Mouse (Mus musculus) embryonic stem cell, embryonic (primary cell): Measurements from ENCODE around the gene Mypop.

Experiments used
- CTCF ChIA-PET, 4 experiments: fragments of 300-600 bp in 2 of 4; fragments of 350-600 bp in 2 of 4; sonication (Branson Sonifier 250); formaldehyde crosslinking; loops; one replicate each; lab custom pipeline; 2022; ENCODE audit warnings: inconsistent platforms in 2 of 4; lab: Charles Lee
- POLR2A ChIA-PET, 4 experiments: fragments of 300-600 bp in 2 of 4; fragments of 350-600 bp in 2 of 4; sonication (Branson Sonifier 250); formaldehyde crosslinking; loops; one replicate each; lab custom pipeline; 2022; ENCODE audit warnings: antibody characterized with exemption in 4 of 4, inconsistent platforms in 1 of 4; lab: Charles Lee

Mypop gene

GRCm38 (mm10) chr7:18990601-18991295 is at the start of gene Mypop:
Gene Mypop (plus strand): TSS chr7:18991245.
- POLR2A ChIA-PET = interaction anchor here (0.6 to 5.1 kb wide), 24 partner anchors 10 to 173 kb away, joined by 3 to 63 read pairs (median 4); partner anchors contain the start of genes Ccdc61 (in 1 of the 4), Foxa3 (in 1 of the 4) and Irf2bp1 (in 1 of the 4)
- CTCF ChIA-PET = interaction anchor here (0.6 to 2.0 kb wide), 15 partner anchors 8 to 598 kb away, joined by 3 to 13 read pairs (median 4); partner anchors contain the start of genes Ccdc61 (in 1 of the 4), Foxa3 (in 1 of the 4), Irf2bp1 (in 1 of the 4) and Rsph6a (in 1 of the 4)

DNA sequence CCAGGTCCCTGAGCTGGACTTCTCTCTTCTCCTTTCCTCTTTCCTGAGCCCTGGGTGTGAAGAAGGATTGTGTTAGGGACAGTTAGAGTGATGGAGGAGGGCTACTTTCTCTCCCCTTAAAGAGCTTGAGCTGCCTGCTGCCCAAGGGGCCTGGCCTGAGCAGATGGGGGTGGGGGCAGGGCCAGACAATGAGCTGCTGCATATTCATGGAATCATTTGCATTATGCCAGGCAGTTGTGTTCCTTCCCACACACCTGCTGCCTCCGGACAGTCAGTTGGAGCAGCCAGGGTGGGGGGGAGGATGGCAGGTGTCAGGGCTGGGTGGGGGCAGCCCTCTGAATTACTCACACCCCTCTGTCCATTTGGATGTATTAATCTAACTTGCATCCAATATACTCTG is 48.7 kb upstream of the Mypop start:
- ChIA-PET CTCF (interaction anchor here in 2 of 4 experiments (0.5 to 1.4 kb wide), 7 partner anchors 17 to 126 kb away, joined by 3 to 5 read pairs (median 4); partner anchors contain the start of genes Nova2 (in 1 of the 2) and Rsph6a (in 1 of the 2)), POLR2A (interaction anchor here in 2 of 4 experiments (0.5 to 1.5 kb wide), 4 partner anchors 15 to 507 kb away, joined by 3 to 5 read pairs (median 4); partner anchors contain the start of genes Ccdc61 (in 1 of the 2) and Nova2 (in 1 of the 2))

- POLR2A ChIA-PET = interaction anchor here in 2 of 4 experiments (0.5 to 1.2 kb wide), 5 partner anchors 14 to 1940 kb away, joined by 3 to 4 read pairs (median 3); partner anchors contain the start of gene Ccdc61 (in 1 of the 2)
- CTCF ChIA-PET = interaction anchor here in 3 of 4 experiments (0.6 to 1.4 kb wide), 6 partner anchors 26 to 169 kb away, joined by 3 to 5 read pairs (median 4); partner anchors contain the start of gene Rsph6a (in 1 of the 3)
Observed at GRCm38 (mm10) chr7:18942815-18943214, 48.2 kb upstream of the Mypop start.

GRCm38 (mm10) chr7:18948151-18948550 is 42.9 kb upstream of the Mypop start:
- CTCF ChIA-PET = interaction anchor here in 2 of 4 experiments (0.5 to 1.1 kb wide), 7 partner anchors 13 to 385 kb away, joined by 3 to 4 read pairs (median 3); no protein-coding TSS in a partner anchor
- POLR2A ChIA-PET = interaction anchor here in 2 of 4 experiments (0.6 to 1.2 kb wide), 5 partner anchors 9 to 660 kb away, joined by 3 to 4 read pairs (median 3); partner anchors contain the start of gene Nova2 (in 1 of the 2)

GRCm38 (mm10) chr7:18949781-18950522 is 41.1 kb upstream of the Mypop start:
- CTCF ChIA-PET = interaction anchor here in 3 of 4 experiments (0.5 to 0.8 kb wide), 4 partner anchors 27 to 139 kb away, joined by 3 to 4 read pairs (median 3); no protein-coding TSS in a partner anchor
- POLR2A ChIA-PET = interaction anchor here in 3 of 4 experiments (0.5 to 1.9 kb wide), 4 partner anchors 8 to 125 kb away, joined by 3 to 7 read pairs (median 4); no protein-coding TSS in a partner anchor

- ChIA-PET POLR2A (interaction anchor here in 2 of 4 experiments (0.6 to 1.9 kb wide), 5 partner anchors 9 to 169 kb away, joined by 3 to 7 read pairs (median 4); partner anchors contain the start of gene Fbxo46 (in 1 of the 2)), CTCF (interaction anchor here in 2 of 4 experiments (0.7 to 0.8 kb wide), 3 partner anchors 59 to 138 kb away, joined by 3 read pairs; no protein-coding TSS in a partner anchor)
Observed at GRCm38 (mm10) chr7:18950523-18951315, 40.3 kb upstream of the Mypop start.

GRCm38 (mm10) chr7:18951397-18951796 is 39.6 kb upstream of the Mypop start:
- ChIA-PET CTCF (interaction anchor here in 1 of 4 experiments (0.7 kb wide), 1 partner anchor 60 kb away, joined by 3 read pairs; no protein-coding TSS in a partner anchor), POLR2A (interaction anchor here in 1 of 4 experiments (0.6 to 1.9 kb wide), 4 partner anchors 9 to 169 kb away, joined by 3 to 7 read pairs (median 4); partner anchors contain the start of gene Fbxo46)

GRCm38 (mm10) chr7:18957569-18958383 is 33.3 kb upstream of the Mypop start:
- CTCF ChIA-PET = interaction anchor here in 3 of 4 experiments (0.5 to 1.5 kb wide), 9 partner anchors 13 to 690 kb away, joined by 3 to 4 read pairs (median 3); partner anchors contain the start of gene Nova2 (in 2 of the 3)
- POLR2A ChIA-PET = interaction anchor here in 3 of 4 experiments (0.5 to 2.2 kb wide), 11 partner anchors 9 to 659 kb away, joined by 3 to 10 read pairs (median 3); partner anchors contain the start of gene Nova2 (in 2 of the 3)

GRCm38 (mm10) chr7:18958384-18958766 is 32.7 kb upstream of the Mypop start:
- POLR2A ChIA-PET = interaction anchor here in 2 of 4 experiments (0.6 to 1.6 kb wide), 6 partner anchors 25 to 134 kb away, joined by 3 to 5 read pairs (median 3); partner anchors contain the start of gene Nova2 (in 1 of the 2)
- CTCF ChIA-PET = interaction anchor here in 3 of 4 experiments (0.5 to 1.0 kb wide), 6 partner anchors 12 to 67 kb away, joined by 3 to 4 read pairs (median 3); partner anchors contain the start of gene Nova2 (in 1 of the 3)

DNA sequence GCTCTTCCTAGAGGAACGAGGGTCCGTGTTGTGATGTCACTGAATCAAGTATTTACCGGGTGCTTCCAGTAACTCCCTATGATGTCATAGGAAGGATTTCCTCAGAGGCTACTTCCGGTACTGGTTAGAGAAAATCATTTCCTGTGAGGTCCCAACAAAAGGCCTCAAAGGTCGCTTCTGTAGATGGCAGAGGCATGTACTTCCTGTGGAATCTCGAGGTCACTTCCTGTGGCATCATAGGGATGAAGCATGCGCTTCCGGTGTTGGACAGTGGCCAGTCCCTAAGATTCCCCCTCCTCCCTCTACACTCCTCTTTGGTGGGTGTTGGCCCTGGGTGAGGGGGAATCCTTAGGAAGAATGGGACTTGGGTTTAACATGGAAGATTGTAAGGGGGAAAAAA is 31.6 kb upstream of the Mypop start:
- CTCF ChIA-PET = interaction anchor here in 1 of 4 experiments (1.9 kb wide), 1 partner anchor 11 kb away, joined by 6 read pairs; no protein-coding TSS in a partner anchor
- POLR2A ChIA-PET = interaction anchor here in 3 of 4 experiments (0.6 to 1.2 kb wide), 6 partner anchors 8 to 313 kb away, joined by 3 to 4 read pairs (median 3); no protein-coding TSS in a partner anchor

GRCm38 (mm10) chr7:18962171-18962792 is 28.8 kb upstream of the Mypop start:
- ChIA-PET CTCF (interaction anchor here in 1 of 4 experiments (0.7 kb wide), 1 partner anchor 20 kb away, joined by 5 read pairs; no protein-coding TSS in a partner anchor), POLR2A (interaction anchor here in 1 of 4 experiments (0.6 to 0.7 kb wide), 2 partner anchors 75 to 213 kb away, joined by 3 to 4 read pairs; no protein-coding TSS in a partner anchor)

GRCm38 (mm10) chr7:18962795-18963194 is 28.2 kb upstream of the Mypop start:
- CTCF ChIA-PET = no interaction called here
- POLR2A ChIA-PET = interaction anchor here in 1 of 4 experiments (0.6 kb wide), 1 partner anchor 76 kb away, joined by 4 read pairs; no protein-coding TSS in a partner anchor

GRCm38 (mm10) chr7:18963294-18963843 is 27.7 kb upstream of the Mypop start:
- ChIA-PET CTCF (interaction anchor here in 2 of 4 experiments (0.7 to 0.8 kb wide), 2 partner anchors 433 to 560 kb away, joined by 5 to 6 read pairs; no protein-coding TSS in a partner anchor), POLR2A (interaction anchor here in 1 of 4 experiments (0.6 kb wide), 2 partner anchors 11 to 112 kb away, joined by 3 to 7 read pairs; no protein-coding TSS in a partner anchor)

DNA sequence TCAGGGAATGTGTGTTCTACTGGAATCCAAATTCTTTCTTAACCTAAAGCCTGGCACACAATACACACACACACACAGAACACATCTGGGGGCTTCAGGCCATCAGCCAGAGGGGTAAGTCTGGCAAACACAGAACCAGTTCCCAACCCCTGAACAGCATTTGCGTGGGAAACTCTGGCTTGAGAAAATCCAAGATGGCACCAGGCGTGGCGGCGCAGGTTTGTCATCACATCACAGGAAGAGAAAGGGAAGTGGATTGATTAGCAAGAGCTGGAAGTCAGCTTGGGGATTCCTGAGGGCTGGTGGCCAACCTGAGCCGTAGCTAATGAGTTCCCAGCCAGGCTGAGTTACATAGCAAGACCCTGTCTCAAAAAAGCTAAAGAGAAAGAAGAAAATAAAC is 25.7 kb upstream of the Mypop start:
- CTCF ChIA-PET = interaction anchor here in 1 of 4 experiments (1.0 kb wide), 1 partner anchor 58 kb away, joined by 3 read pairs; the partner anchor contains the start of gene Foxa3
- POLR2A ChIA-PET = interaction anchor here in 1 of 4 experiments (0.5 kb wide), 1 partner anchor 215 kb away, joined by 3 read pairs; no protein-coding TSS in a partner anchor
